Mouse (Mus musculus) hindbrain, embryonic 14.5 days (tissue): Measurements from ENCODE around the gene Hic1. TPM values are rescaled to one million over a fixed set of nuclear protein-coding genes. Genes with fewer than 3 reads are reported as not detected.

Experiments
- ATAC-seq: fragments of 200-750 bp; cut with Nextera tagmentation; 2 replicates; pipeline ENCODE4 v1.8.0; 2017; ENCODE audit warnings: moderate number of reproducible peaks, mild to moderate bottlenecking, moderate TSS enrichment, moderate library complexity; ENCODE audit not compliant: low FRiP score
- DNase-seq: peaks from one replicate; pipeline ENCODE4 v3.0.0-alpha.2; 2015; ENCODE audit warnings: low spot score
- H3K27ac ChIP-seq: fragments of 300-500 bp; sonication (generic); 2 replicates; pipeline ENCODE4 v1.5.1; 2014; ENCODE audit warnings: mild to moderate bottlenecking, moderate library complexity
- H3K27me3 ChIP-seq: fragments of 300-500 bp; sonication (generic); 2 replicates; pipeline ENCODE4 v1.6.1; 2014; ENCODE audit warnings: mild to moderate bottlenecking, low read length, mixed read lengths; ENCODE audit not compliant: control insufficient read depth, insufficient read depth
- H3K36me3 ChIP-seq: fragments of 300-500 bp; sonication (generic); replicated peaks from 2 replicates; pipeline ENCODE4 v1.6.1; 2014; ENCODE audit not compliant: control insufficient read depth, insufficient read depth
- H3K4me1 ChIP-seq: fragments of 300-500 bp; sonication (generic); replicated peaks from 2 replicates; pipeline ENCODE4 v1.6.1; 2014; ENCODE audit warnings: antibody characterized with exemption, low read length, mixed read lengths; ENCODE audit not compliant: control insufficient read depth, insufficient read depth
- H3K4me2 ChIP-seq: fragments of 300-500 bp; sonication (generic); replicated peaks from 2 replicates; pipeline ENCODE4 v1.6.1; 2014; ENCODE audit warnings: mild to moderate bottlenecking, moderate library complexity
- H3K4me3 ChIP-seq: fragments of 300-500 bp; sonication (generic); replicated peaks from 2 replicates; pipeline ENCODE4 v1.5.1; 2014; ENCODE audit warnings: mild to moderate bottlenecking, low read length
- H3K9ac ChIP-seq: fragments of 300-500 bp; sonication (generic); 2 replicates; pipeline ENCODE4 v1.6.1; 2014
- H3K9me3 ChIP-seq: fragments of 300-500 bp; sonication (generic); 2 replicates; pipeline ENCODE4 v1.6.1; 2016; ENCODE audit warnings: low read length; ENCODE audit not compliant: control insufficient read depth
- WGBS: fragments of 180-500 bp; shearing (Covaris S2); extraction: QIAGEN DNeasy Blood & Tissue Kit; methylation state at CpG from one replicate; pipeline ENCODE4 v1.1.7; 2014; 5-methylcytosine and 5-hydroxymethylcytosine counted together
- polyA plus RNA-seq: library from polyadenylated mRNA; unstranded; fragments of >200 nt; fragmentation: Nextera tagmentation; extraction: Ambion mirVana; gene quantifications from 2 replicates; pipeline ENCODE4 v1.2.1, GENCODE M21; 2014

The Hic1 gene
- polyA plus RNA-seq, 1 experiment from 2014 or later: 1.9 TPM

GRCm38 (mm10) chr11:75194850-75195461 is 25.6 kb upstream of the Hic1 start:
- Histone ChIP-seq H3K27ac (no peak overlapping the region), H3K9ac (peak overlapping the region; percentile 65), H3K9me3 (no peaks in the 10 kb centered on the region), H3K27me3 (peaks cover 56% of the 10 kb centered on the region), H3K4me3 (peak overlapping the region; percentile 62), H3K4me1 (peaks cover 28% of the 10 kb centered on the region), H3K36me3 (no peaks in the 10 kb centered on the region), H3K4me2 (peak overlapping the region; percentile 68)
- under 1% methylated on average over 39 of the region's 39 CpGs for WGBS
- no peak; the same call in 1 of the 2 replicates for ATAC-seq
- DNase-seq: peak; percentile 62

GRCm38 (mm10) chr11:75194121-75194849 is 25.0 kb upstream of the Hic1 start:
- Histone ChIP-seq H3K4me1 (peaks cover 35% of the 10 kb centered on the region), H3K4me3 (peak overlapping the region; percentile 62), H3K27me3 (peaks cover 56% of the 10 kb centered on the region), H3K9me3 (no peaks in the 10 kb centered on the region), H3K27ac (peak overlapping the region; percentile 5; the same call in 1 of the 2 replicates), H3K36me3 (no peaks in the 10 kb centered on the region), H3K9ac (peak overlapping the region; percentile 65), H3K4me2 (peak overlapping the region; percentile 68)
- DNase-seq (no peak), ATAC-seq (no peak)
- under 1% methylated on average over 52 of the region's 52 CpGs for WGBS

GRCm38 (mm10) chr11:75193256-75194071 is 24.1 kb upstream of the Hic1 start, which contains the start of gene Rtn4rl1:
Gene Rtn4rl1 (plus strand): TSS chr11:75193783.
- under 1% methylated on average over 78 of the region's 84 CpGs for WGBS
- ATAC-seq: 0 out of 2 replicates have a peak, but pooled peaks have one; percentile 7

GRCm38 (mm10) chr11:75192336-75193214 is 23.3 kb upstream of the Hic1 start:
- H3K9me3 ChIP-seq: no peaks in the 10 kb centered on the region
- DNase-seq (peak; percentile 70), ATAC-seq (0 out of 2 replicates have a peak, but pooled peaks have one; percentile 22)
- peak overlapping the region; percentile 62; the same call in 1 of the 2 replicates for H3K4me3 ChIP-seq
- no peaks in the 10 kb centered on the region for H3K36me3 ChIP-seq
- peak overlapping the region; percentile 68 for H3K4me2 ChIP-seq
- no peak overlapping the region for H3K27ac ChIP-seq
- H3K27me3 ChIP-seq: peaks cover 56% of the 10 kb centered on the region
- peak overlapping the region; percentile 65; the same call in 1 of the 2 replicates for H3K9ac ChIP-seq
- H3K4me1 ChIP-seq: peaks cover 36% of the 10 kb centered on the region
- WGBS: 25% methylated on average over 13 of the region's 13 CpGs

More at GRCm38 (mm10) chr11:75193256-75194071, 24.1 kb upstream of the Hic1 start, which contains the start of gene Rtn4rl1:
- Histone ChIP-seq H3K4me1 (peaks cover 36% of the 10 kb centered on the region), H3K36me3 (no peaks in the 10 kb centered on the region), H3K27ac (peak within 1 kb of the TSS; percentile 26), H3K27me3 (peaks cover 56% of the 10 kb centered on the region), H3K9ac (peak within 1 kb of the TSS; percentile 65), H3K4me3 (peak within 1 kb of the TSS; percentile 62), H3K4me2 (peak within 1 kb of the TSS; percentile 68), H3K9me3 (no peaks in the 10 kb centered on the region)
- DNase-seq: no peak

GRCm38 (mm10) chr11:75191841-75192240 is 22.5 kb upstream of the Hic1 start:
- no peak overlapping the region for H3K4me3 ChIP-seq
- H3K27ac ChIP-seq: no peak overlapping the region
- DNase-seq (no peak), ATAC-seq (no peak)
- no peak overlapping the region for H3K4me2 ChIP-seq
- H3K9me3 ChIP-seq: no peaks in the 10 kb centered on the region
- no peak overlapping the region for H3K9ac ChIP-seq
- peaks cover 51% of the 10 kb centered on the region for H3K27me3 ChIP-seq
- 65% methylated on average over 6 of the region's 6 CpGs for WGBS
- no peaks in the 10 kb centered on the region for H3K36me3 ChIP-seq
- peaks cover 36% of the 10 kb centered on the region for H3K4me1 ChIP-seq

GRCm38 (mm10) chr11:75190905-75191441 is 21.7 kb upstream of the Hic1 start, which contains the start of gene Dph1:
Gene Dph1 (minus strand): TSS chr11:75191241.
- ATAC-seq (no peak), DNase-seq (no peak)
- 51% methylated on average over 5 of the region's 5 CpGs for WGBS
- H3K4me3 ChIP-seq: peak within 1 kb of the TSS; percentile 73
- H3K27ac ChIP-seq: peak within 1 kb of the TSS; percentile 34; the same call in 1 of the 2 replicates
- peak within 1 kb of the TSS; percentile 62 for H3K9ac ChIP-seq
- no peaks in the 10 kb centered on the region for H3K9me3 ChIP-seq
- H3K36me3 ChIP-seq: no peaks in the 10 kb centered on the region
- peaks cover 42% of the 10 kb centered on the region for H3K27me3 ChIP-seq
- peak within 1 kb of the TSS; percentile 85 for H3K4me2 ChIP-seq
- peaks cover 30% of the 10 kb centered on the region for H3K4me1 ChIP-seq

GRCm38 (mm10) chr11:75190371-75190724 is 21.0 kb upstream of the Hic1 start:
- peaks cover 36% of the 10 kb centered on the region for H3K27me3 ChIP-seq
- no peaks in the 10 kb centered on the region for H3K36me3 ChIP-seq
- peak overlapping the region; percentile 85 for H3K4me2 ChIP-seq
- no peaks in the 10 kb centered on the region for H3K9me3 ChIP-seq
- peak; percentile 87 for DNase-seq
- peaks cover 30% of the 10 kb centered on the region for H3K4me1 ChIP-seq
- H3K9ac ChIP-seq: peak overlapping the region; percentile 62
- WGBS: under 1% methylated on average over 24 of the region's 24 CpGs
- 0 out of 2 replicates have a peak overlapping the region, but pooled peaks have one; percentile 34 for H3K27ac ChIP-seq
- peak overlapping the region; percentile 73 for H3K4me3 ChIP-seq
- ATAC-seq: peak; percentile 72

GRCm38 (mm10) chr11:75189713-75190370 is 20.5 kb upstream of the Hic1 start:
- ATAC-seq (peak; percentile 10; the same call in 1 of the 2 replicates), DNase-seq (no peak)
- Histone ChIP-seq H3K4me3 (peak overlapping the region; percentile 73), H3K36me3 (no peaks in the 10 kb centered on the region), H3K4me2 (peak overlapping the region; percentile 85), H3K4me1 (peaks cover 32% of the 10 kb centered on the region), H3K9me3 (no peaks in the 10 kb centered on the region), H3K9ac (peak overlapping the region; percentile 62), H3K27ac (no peak overlapping the region), H3K27me3 (peaks cover 31% of the 10 kb centered on the region)
- WGBS: under 1% methylated on average over 22 of the region's 22 CpGs
